Mouse (Mus musculus): ENCODE measurements at regions not wholly inside any gene's neighbourhood (a gene's known extent, or its start where the extent isn't known, plus 50 kb on each side); places are given as distances from the start of the nearest gene placed in this dataset.

DNA sequence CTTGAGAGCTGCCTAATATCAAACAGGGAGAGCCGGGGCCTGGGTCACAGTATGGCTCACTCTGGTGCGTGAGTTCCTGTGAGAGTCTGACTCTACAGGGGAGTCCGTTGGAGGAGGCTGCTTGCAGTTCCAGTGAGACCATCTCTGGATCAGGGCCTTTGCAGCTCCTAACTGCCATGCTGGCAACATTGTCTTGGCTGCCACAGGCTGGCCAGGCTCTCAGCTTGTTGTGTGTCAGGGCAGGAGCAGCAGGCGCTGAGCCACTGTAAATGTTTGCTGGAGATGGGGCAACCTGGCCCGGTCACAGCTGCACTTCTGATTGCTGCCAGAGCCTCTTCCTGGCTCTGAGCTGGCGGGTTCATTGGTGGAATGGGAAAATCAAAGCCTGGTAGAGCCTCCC is 357.7 kb upstream of the Zfp462 start:
- TF ChIP-seq CTCF (conservative IDR thresholded peaks at IDR 0.05; ENCODE audit: insufficient read depth, insufficient read length, low read depth, low read length) (no peak), POLR2A (IDR thresholded peaks at IDR 0.05; ENCODE audit: low read depth, low read length) (no peak)

All from kidney, adult 2 months (tissue).